Mouse (Mus musculus): ENCODE measurements around the gene Col4a4. TPM values are rescaled to one million over a fixed set of nuclear protein-coding genes. Genes with fewer than 3 reads are reported as not detected.

Gene Col4a4
- polyA plus RNA-seq, 1 experiment from 2014 or later: 0.28 TPM

- Histone ChIP-seq H3K27ac (ENCODE audit: low read depth) (no peak overlapping the region), H3K27me3 (ENCODE audit: insufficient read depth, low read length) (no peaks in the 10 kb centered on the region), H3K4me2 (ENCODE audit: low read depth, low read length) (no peak overlapping the region), H3K4me3 (ENCODE audit: low read depth, low read length) (no peak overlapping the region), H3K9me3 (ENCODE audit: low read length) (no peaks in the 10 kb centered on the region), H3K4me1 (ENCODE audit: insufficient read depth) (no peaks in the 10 kb centered on the region), H3K9ac (replicated peaks) (no peak overlapping the region), H3K36me3 (replicated peaks; ENCODE audit: insufficient read depth, low read length) (no peaks in the 10 kb centered on the region)
- 78% methylated on average over 5 of the region's 5 CpGs for WGBS (ENCODE audit: insufficient replicate concordance)
- TF ChIP-seq CTCF (IDR thresholded peaks at IDR 0.05; ENCODE audit: low read depth) (no peak), EP300 (IDR thresholded peaks at IDR 0.05; ENCODE audit: low read depth) (no peak)
- ATAC-seq: no peak
- no peak for DNase-seq
Measured at GRCm38 (mm10) chr1:82411521-82411920, 175.1 kb downstream of the Col4a4 start.

- Histone ChIP-seq H3K27ac (ENCODE audit: low read depth) (no peak overlapping the region), H3K9me3 (ENCODE audit: low read length) (no peaks in the 10 kb centered on the region), H3K4me2 (ENCODE audit: low read depth, low read length) (no peak overlapping the region), H3K27me3 (ENCODE audit: insufficient read depth, low read length) (no peaks in the 10 kb centered on the region), H3K36me3 (replicated peaks; ENCODE audit: insufficient read depth, low read length) (no peaks in the 10 kb centered on the region), H3K9ac (replicated peaks) (no peak overlapping the region), H3K4me1 (ENCODE audit: insufficient read depth) (no peaks in the 10 kb centered on the region), H3K4me3 (ENCODE audit: low read depth, low read length) (no peak overlapping the region)
- no peak for ATAC-seq
- WGBS (ENCODE audit: insufficient replicate concordance): 68% methylated on average over 3 of the region's 3 CpGs
- TF ChIP-seq CTCF (IDR thresholded peaks at IDR 0.05; ENCODE audit: low read depth) (no peak), EP300 (IDR thresholded peaks at IDR 0.05; ENCODE audit: low read depth) (no peak)
- DNase-seq: no peak
Measured at GRCm38 (mm10) chr1:82410548-82410947, 176.1 kb downstream of the Col4a4 start.

- Histone ChIP-seq H3K4me3 (ENCODE audit: low read depth, low read length) (no peak overlapping the region), H3K9ac (replicated peaks) (no peak overlapping the region), H3K36me3 (replicated peaks; ENCODE audit: insufficient read depth, low read length) (no peaks in the 10 kb centered on the region), H3K27ac (ENCODE audit: low read depth) (no peak overlapping the region), H3K9me3 (ENCODE audit: low read length) (no peaks in the 10 kb centered on the region), H3K27me3 (ENCODE audit: insufficient read depth, low read length) (no peaks in the 10 kb centered on the region), H3K4me1 (ENCODE audit: insufficient read depth) (no peaks in the 10 kb centered on the region), H3K4me2 (ENCODE audit: low read depth, low read length) (no peak overlapping the region)
- no peak for DNase-seq
- 87% methylated on average over 9 of the region's 9 CpGs for WGBS (ENCODE audit: insufficient replicate concordance)
- TF ChIP-seq EP300 (IDR thresholded peaks at IDR 0.05; ENCODE audit: low read depth) (no peak), CTCF (IDR thresholded peaks at IDR 0.05; ENCODE audit: low read depth) (no peak)
- no peak for ATAC-seq
Measured at GRCm38 (mm10) chr1:82409271-82409670, 177.4 kb downstream of the Col4a4 start.

- Histone ChIP-seq H3K4me3 (ENCODE audit: low read depth, low read length) (no peak overlapping the region), H3K27ac (ENCODE audit: low read depth) (no peak overlapping the region), H3K9ac (replicated peaks) (no peak overlapping the region), H3K4me1 (ENCODE audit: insufficient read depth) (no peaks in the 10 kb centered on the region), H3K4me2 (ENCODE audit: low read depth, low read length) (no peak overlapping the region), H3K27me3 (ENCODE audit: insufficient read depth, low read length) (no peaks in the 10 kb centered on the region), H3K36me3 (replicated peaks; ENCODE audit: insufficient read depth, low read length) (no peaks in the 10 kb centered on the region), H3K9me3 (ENCODE audit: low read length) (no peaks in the 10 kb centered on the region)
- DNase-seq (no peak), ATAC-seq (no peak)
- no peak for TF ChIP-seq CTCF (IDR thresholded peaks at IDR 0.05; ENCODE audit: low read depth)
- TF ChIP-seq EP300 (IDR thresholded peaks at IDR 0.05; ENCODE audit: low read depth): no peak
- 75% methylated on average over 3 of the region's 3 CpGs for WGBS (ENCODE audit: insufficient replicate concordance)
Measured at GRCm38 (mm10) chr1:82407786-82408185, 178.9 kb downstream of the Col4a4 start.

Other genes with a start within 250 kb of the Col4a4 start
- 0.22 and 0.27 TPM in 2 replicates for gene Col4a3, start 72 bp upstream of the Col4a4 start, polyA plus RNA-seq (2015; fragmentation: Nextera tagmentation; extraction: Ambion mirVana)
- gene Mff, start 138.0 kb upstream of the Col4a4 start, polyA plus RNA-seq (2015; fragmentation: Nextera tagmentation; extraction: Ambion mirVana): 125 and 130 TPM in 2 replicates
- not detected in 2 replicates for gene Tm4sf20, start 181.6 kb upstream of the Col4a4 start, polyA plus RNA-seq (2015; fragmentation: Nextera tagmentation; extraction: Ambion mirVana)
- gene Gm47791, start 184.4 kb upstream of the Col4a4 start, polyA plus RNA-seq (2015; fragmentation: Nextera tagmentation; extraction: Ambion mirVana): not detected in 2 replicates

All from liver, postnatal 0 days (tissue).